Mouse (Mus musculus): ENCODE measurements around the gene Zmiz1.
A peak's percentile ranks its signal among the peaks of the same experiment; 100 is the strongest.

Gene Zmiz1

GRCm38 (mm10) chr14:25591000-25591399, 132.0 kb downstream of the Zmiz1 start:
- peak; percentile 17; the same call in 1 of the 2 replicates for TF ChIP-seq POU5F1 (IDR thresholded peaks at IDR 0.05; ENCODE audit: borderline replicate concordance, low read length)
- TF ChIP-seq NANOG (IDR thresholded peaks at IDR 0.05; ENCODE audit: borderline replicate concordance, low read length): peak; percentile 85
- no peak for TF ChIP-seq CTCF (conservative IDR thresholded peaks at IDR 0.05; ENCODE audit: low read length)
- Histone ChIP-seq H3K4me1 (replicated peaks; ENCODE audit: low read depth, low read length) (peaks cover 85% of the 10 kb centered on the region), H3K4me3 (replicated peaks; ENCODE audit: low read length) (0 out of 2 replicates have a peak overlapping the region, but pooled peaks have one; percentile 5)

GRCm38 (mm10) chr14:25591426-25591825, 132.4 kb downstream of the Zmiz1 start:
- TF ChIP-seq CTCF (conservative IDR thresholded peaks at IDR 0.05; ENCODE audit: low read length) (no peak), POU5F1 (IDR thresholded peaks at IDR 0.05; ENCODE audit: borderline replicate concordance, low read length) (no peak), NANOG (IDR thresholded peaks at IDR 0.05; ENCODE audit: borderline replicate concordance, low read length) (no peak)
- H3K36me3 ChIP-seq (ENCODE audit: insufficient read depth, low read length): no peaks in the 10 kb centered on the region
- H3K4me1 ChIP-seq (replicated peaks; ENCODE audit: low read depth, low read length): peaks cover 81% of the 10 kb centered on the region
- peaks cover 55% of the 10 kb centered on the region for H3K27me3 ChIP-seq (ENCODE audit: insufficient read depth, low read length)
- no peak overlapping the region for H3K4me3 ChIP-seq (replicated peaks; ENCODE audit: low read length)
- H3K9me3 ChIP-seq (ENCODE audit: low read length): no peaks in the 10 kb centered on the region

More at GRCm38 (mm10) chr14:25591000-25591399, 132.0 kb downstream of the Zmiz1 start:
- H3K27me3 ChIP-seq (ENCODE audit: insufficient read depth, low read length): peaks cover 55% of the 10 kb centered on the region
- H3K9me3 ChIP-seq (ENCODE audit: low read length): no peaks in the 10 kb centered on the region
- H3K36me3 ChIP-seq (ENCODE audit: insufficient read depth, low read length): no peaks in the 10 kb centered on the region

GRCm38 (mm10) chr14:25592522-25592921, 133.5 kb downstream of the Zmiz1 start:
- peaks cover 70% of the 10 kb centered on the region for H3K4me1 ChIP-seq (replicated peaks; ENCODE audit: low read depth, low read length)
- peaks cover 56% of the 10 kb centered on the region for H3K27me3 ChIP-seq (ENCODE audit: insufficient read depth, low read length)
- no peak overlapping the region for H3K4me3 ChIP-seq (replicated peaks; ENCODE audit: low read length)
- no peaks in the 10 kb centered on the region for H3K9me3 ChIP-seq (ENCODE audit: low read length)
- no peak for TF ChIP-seq CTCF (conservative IDR thresholded peaks at IDR 0.05; ENCODE audit: low read length)
- TF ChIP-seq NANOG (IDR thresholded peaks at IDR 0.05; ENCODE audit: borderline replicate concordance, low read length): peak; percentile 57
- no peaks in the 10 kb centered on the region for H3K36me3 ChIP-seq (ENCODE audit: insufficient read depth, low read length)

- Histone ChIP-seq H3K9me3 (ENCODE audit: low read length) (no peaks in the 10 kb centered on the region), H3K4me1 (replicated peaks; ENCODE audit: low read depth, low read length) (peaks cover 57% of the 10 kb centered on the region), H3K27me3 (ENCODE audit: insufficient read depth, low read length) (peaks cover 61% of the 10 kb centered on the region), H3K36me3 (ENCODE audit: insufficient read depth, low read length) (no peaks in the 10 kb centered on the region), H3K4me3 (replicated peaks; ENCODE audit: low read length) (no peak overlapping the region)
- TF ChIP-seq POU5F1 (IDR thresholded peaks at IDR 0.05; ENCODE audit: borderline replicate concordance, low read length) (no peak), CTCF (conservative IDR thresholded peaks at IDR 0.05; ENCODE audit: low read length) (no peak), NANOG (IDR thresholded peaks at IDR 0.05; ENCODE audit: borderline replicate concordance, low read length) (no peak)
These were observed 134.9 kb downstream of the Zmiz1 start for GRCm38 (mm10) chr14:25593876-25594275.

- H3K27me3 ChIP-seq (ENCODE audit: insufficient read depth, low read length): peaks cover 61% of the 10 kb centered on the region
- H3K4me1 ChIP-seq (replicated peaks; ENCODE audit: low read depth, low read length): peaks cover 53% of the 10 kb centered on the region
- no peak for TF ChIP-seq NANOG (IDR thresholded peaks at IDR 0.05; ENCODE audit: borderline replicate concordance, low read length)
- TF ChIP-seq POU5F1 (IDR thresholded peaks at IDR 0.05; ENCODE audit: borderline replicate concordance, low read length): no peak
- no peak for TF ChIP-seq CTCF (conservative IDR thresholded peaks at IDR 0.05; ENCODE audit: low read length)
- no peaks in the 10 kb centered on the region for H3K36me3 ChIP-seq (ENCODE audit: insufficient read depth, low read length)
- no peaks in the 10 kb centered on the region for H3K9me3 ChIP-seq (ENCODE audit: low read length)
- no peak overlapping the region for H3K4me3 ChIP-seq (replicated peaks; ENCODE audit: low read length)
These were observed 135.6 kb downstream of the Zmiz1 start for GRCm38 (mm10) chr14:25594611-25595010.

- no peak for TF ChIP-seq NANOG (IDR thresholded peaks at IDR 0.05; ENCODE audit: borderline replicate concordance, low read length)
- no peak for TF ChIP-seq POU5F1 (IDR thresholded peaks at IDR 0.05; ENCODE audit: borderline replicate concordance, low read length)
- no peak for TF ChIP-seq CTCF (conservative IDR thresholded peaks at IDR 0.05; ENCODE audit: low read length)
- no peak overlapping the region for H3K4me3 ChIP-seq (replicated peaks; ENCODE audit: low read length)
- peaks cover 48% of the 10 kb centered on the region for H3K4me1 ChIP-seq (replicated peaks; ENCODE audit: low read depth, low read length)
- H3K27me3 ChIP-seq (ENCODE audit: insufficient read depth, low read length): peaks cover 89% of the 10 kb centered on the region
- H3K9me3 ChIP-seq (ENCODE audit: low read length): no peaks in the 10 kb centered on the region
- H3K36me3 ChIP-seq (ENCODE audit: insufficient read depth, low read length): no peaks in the 10 kb centered on the region
These were observed 140.0 kb downstream of the Zmiz1 start for GRCm38 (mm10) chr14:25598960-25599359.

- Histone ChIP-seq H3K4me3 (replicated peaks; ENCODE audit: low read length) (peak overlapping the region; percentile 39; the same call in 1 of the 2 replicates), H3K4me1 (replicated peaks; ENCODE audit: low read depth, low read length) (peaks cover 46% of the 10 kb centered on the region), H3K27me3 (ENCODE audit: insufficient read depth, low read length) (peaks cover 90% of the 10 kb centered on the region), H3K36me3 (ENCODE audit: insufficient read depth, low read length) (no peaks in the 10 kb centered on the region), H3K9me3 (ENCODE audit: low read length) (no peaks in the 10 kb centered on the region)
- TF ChIP-seq POU5F1 (IDR thresholded peaks at IDR 0.05; ENCODE audit: borderline replicate concordance, low read length) (no peak), CTCF (conservative IDR thresholded peaks at IDR 0.05; ENCODE audit: low read length) (no peak), NANOG (IDR thresholded peaks at IDR 0.05; ENCODE audit: borderline replicate concordance, low read length) (no peak)
These were observed 140.9 kb downstream of the Zmiz1 start for GRCm38 (mm10) chr14:25599934-25600333.

GRCm38 (mm10) chr14:25600358-25600757, 141.4 kb downstream of the Zmiz1 start:
- no peaks in the 10 kb centered on the region for H3K36me3 ChIP-seq (ENCODE audit: insufficient read depth, low read length)
- no peak for TF ChIP-seq POU5F1 (IDR thresholded peaks at IDR 0.05; ENCODE audit: borderline replicate concordance, low read length)
- no peak for TF ChIP-seq NANOG (IDR thresholded peaks at IDR 0.05; ENCODE audit: borderline replicate concordance, low read length)
- TF ChIP-seq CTCF (conservative IDR thresholded peaks at IDR 0.05; ENCODE audit: low read length): no peak
- no peaks in the 10 kb centered on the region for H3K9me3 ChIP-seq (ENCODE audit: low read length)
- H3K4me3 ChIP-seq (replicated peaks; ENCODE audit: low read length): peak overlapping the region; percentile 39; the same call in 1 of the 2 replicates
- peaks cover 90% of the 10 kb centered on the region for H3K27me3 ChIP-seq (ENCODE audit: insufficient read depth, low read length)
- H3K4me1 ChIP-seq (replicated peaks; ENCODE audit: low read depth, low read length): peaks cover 48% of the 10 kb centered on the region

GRCm38 (mm10) chr14:25600951-25601350, 142.0 kb downstream of the Zmiz1 start:
- TF ChIP-seq POU5F1 (IDR thresholded peaks at IDR 0.05; ENCODE audit: borderline replicate concordance, low read length) (no peak), NANOG (IDR thresholded peaks at IDR 0.05; ENCODE audit: borderline replicate concordance, low read length) (no peak), CTCF (conservative IDR thresholded peaks at IDR 0.05; ENCODE audit: low read length) (no peak)

More at GRCm38 (mm10) chr14:25600951-25601350, 142.0 kb downstream of the Zmiz1 start:
- H3K36me3 ChIP-seq (ENCODE audit: insufficient read depth, low read length): no peaks in the 10 kb centered on the region
- no peaks in the 10 kb centered on the region for H3K9me3 ChIP-seq (ENCODE audit: low read length)
- no peak overlapping the region for H3K4me3 ChIP-seq (replicated peaks; ENCODE audit: low read length)
- H3K4me1 ChIP-seq (replicated peaks; ENCODE audit: low read depth, low read length): peaks cover 54% of the 10 kb centered on the region
- peaks cover 91% of the 10 kb centered on the region for H3K27me3 ChIP-seq (ENCODE audit: insufficient read depth, low read length)
